Mouse (Mus musculus) lung, embryonic 16.5 days (tissue): ENCODE measurements around the gene Chpf2. TPM values are rescaled to one million over a fixed set of nuclear protein-coding genes. Genes with fewer than 3 reads are reported as not detected.

Source experiments
- ATAC-seq: fragments of 200-750 bp; cut with Nextera tagmentation; 2 replicates; pipeline ENCODE4 v1.8.0; 2017; ENCODE audit warnings: low read depth, mild to moderate bottlenecking, moderate library complexity
- H3K27ac ChIP-seq: fragments of 300-500 bp; sonication (generic); 2 replicates; pipeline ENCODE4 v1.5.1; 2014; ENCODE audit warnings: mild to moderate bottlenecking, control low read depth, low read length
- H3K27me3 ChIP-seq: fragments of 300-500 bp; sonication (generic); 2 replicates; pipeline ENCODE4 v1.6.1; 2014; ENCODE audit warnings: low read depth, low read length, mixed read lengths; ENCODE audit not compliant: control insufficient read depth, insufficient read depth
- H3K36me3 ChIP-seq: fragments of 300-500 bp; sonication (generic); 2 replicates; pipeline ENCODE4 v1.6.1; 2014; ENCODE audit warnings: low read length; ENCODE audit not compliant: control insufficient read depth, insufficient read depth
- H3K4me1 ChIP-seq: fragments of 300-500 bp; sonication (generic); replicated peaks from 2 replicates; pipeline ENCODE4 v1.6.1; 2014; ENCODE audit warnings: low read length, mixed read lengths; ENCODE audit not compliant: control insufficient read depth, insufficient read depth
- H3K4me2 ChIP-seq: fragments of 300-500 bp; sonication (generic); 2 replicates; pipeline ENCODE4 v1.6.1; 2014; ENCODE audit warnings: low read depth, low read length, control low read depth
- H3K4me3 ChIP-seq: fragments of 300-500 bp; sonication (generic); 2 replicates; pipeline ENCODE4 v1.5.1; 2014; ENCODE audit warnings: mild to moderate bottlenecking, low read length, control low read depth
- H3K9ac ChIP-seq: fragments of 300-500 bp; sonication (generic); 2 replicates; pipeline ENCODE4 v1.6.1; 2014; ENCODE audit warnings: low read length, control low read depth
- H3K9me3 ChIP-seq: fragments of 300-500 bp; sonication (generic); 2 replicates; pipeline ENCODE4 v1.6.1; 2016; ENCODE audit warnings: low read length; ENCODE audit not compliant: control insufficient read depth
- WGBS: fragments of 180-500 bp; shearing (Covaris S2); extraction: QIAGEN DNeasy Blood & Tissue Kit; methylation state at CpG from one replicate; pipeline ENCODE4 v1.1.7; 2014; 5-methylcytosine and 5-hydroxymethylcytosine counted together
- polyA plus RNA-seq: library from polyadenylated mRNA; unstranded; fragments of >200 nt; fragmentation: Nextera tagmentation; extraction: Ambion mirVana; gene quantifications from 2 replicates; pipeline ENCODE4 v1.2.1, GENCODE M21; 2015

Gene Chpf2
- polyA plus RNA-seq, 1 experiment from 2014 or later: 19.4 TPM

- H3K4me2 ChIP-seq: peak overlapping the region; percentile 85
- ATAC-seq: peak; percentile 11; the same call in 1 of the 2 replicates
- 1% methylated on average over 33 of the region's 33 CpGs for WGBS
- peak overlapping the region; percentile 100 for H3K27ac ChIP-seq
- no peaks in the 10 kb centered on the region for H3K27me3 ChIP-seq
- H3K9ac ChIP-seq: peak overlapping the region; percentile 90
- H3K4me3 ChIP-seq: peak overlapping the region; percentile 70
- no peaks in the 10 kb centered on the region for H3K9me3 ChIP-seq
- peaks cover 56% of the 10 kb centered on the region for H3K4me1 ChIP-seq
- H3K36me3 ChIP-seq: no peaks in the 10 kb centered on the region
These were observed 14.7 kb downstream of the Chpf2 start for GRCm38 (mm10) chr5:24601071-24601835.

- WGBS: under 1% methylated on average over 64 of the region's 73 CpGs
- peak overlapping the region; percentile 70 for H3K4me3 ChIP-seq
- peak overlapping the region; percentile 100 for H3K27ac ChIP-seq
- H3K4me1 ChIP-seq: peaks cover 53% of the 10 kb centered on the region
- peak overlapping the region; percentile 85 for H3K4me2 ChIP-seq
- no peaks in the 10 kb centered on the region for H3K27me3 ChIP-seq
- peak; percentile 66 for ATAC-seq
- H3K9ac ChIP-seq: peak overlapping the region; percentile 90
- H3K36me3 ChIP-seq: no peaks in the 10 kb centered on the region
- no peaks in the 10 kb centered on the region for H3K9me3 ChIP-seq
These were observed 15.6 kb downstream of the Chpf2 start for GRCm38 (mm10) chr5:24601911-24602750.

GRCm38 (mm10) chr5:24602751-24603343, 16.3 kb downstream of the Chpf2 start:
- H3K27ac ChIP-seq: peak overlapping the region; percentile 100
- under 1% methylated on average over 16 of the region's 16 CpGs for WGBS
- no peaks in the 10 kb centered on the region for H3K27me3 ChIP-seq
- peaks cover 50% of the 10 kb centered on the region for H3K4me1 ChIP-seq
- H3K4me3 ChIP-seq: peak overlapping the region; percentile 70
- H3K9me3 ChIP-seq: no peaks in the 10 kb centered on the region
- H3K9ac ChIP-seq: peak overlapping the region; percentile 90
- H3K36me3 ChIP-seq: no peaks in the 10 kb centered on the region
- ATAC-seq: peak; percentile 73
- H3K4me2 ChIP-seq: peak overlapping the region; percentile 85

GRCm38 (mm10) chr5:24603431-24604010, 17.0 kb downstream of the Chpf2 start:
- Histone ChIP-seq H3K27ac (peak overlapping the region; percentile 100), H3K4me1 (peaks cover 45% of the 10 kb centered on the region), H3K27me3 (no peaks in the 10 kb centered on the region), H3K4me2 (peak overlapping the region; percentile 85), H3K4me3 (peak overlapping the region; percentile 70), H3K36me3 (no peaks in the 10 kb centered on the region), H3K9ac (peak overlapping the region; percentile 85), H3K9me3 (no peaks in the 10 kb centered on the region)
- ATAC-seq: no peak
- 61% methylated on average over 8 of the region's 8 CpGs for WGBS

- Histone ChIP-seq H3K4me3 (peak overlapping the region; percentile 71), H3K36me3 (no peaks in the 10 kb centered on the region), H3K9ac (peak overlapping the region; percentile 85), H3K4me1 (peaks cover 38% of the 10 kb centered on the region), H3K27ac (peak overlapping the region; percentile 93), H3K27me3 (no peaks in the 10 kb centered on the region), H3K4me2 (peak overlapping the region; percentile 52), H3K9me3 (no peaks in the 10 kb centered on the region)
- 18% methylated on average over 12 of the region's 12 CpGs for WGBS
- ATAC-seq: no peak
These were observed 17.6 kb downstream of the Chpf2 start for GRCm38 (mm10) chr5:24604080-24604655.

GRCm38 (mm10) chr5:24604656-24605100, 18.1 kb downstream of the Chpf2 start:
- Histone ChIP-seq H3K9me3 (no peaks in the 10 kb centered on the region), H3K36me3 (no peaks in the 10 kb centered on the region), H3K4me3 (peak overlapping the region; percentile 71), H3K27ac (peak overlapping the region; percentile 93), H3K27me3 (no peaks in the 10 kb centered on the region), H3K4me1 (peaks cover 41% of the 10 kb centered on the region), H3K9ac (peak overlapping the region; percentile 85), H3K4me2 (peak overlapping the region; percentile 52)
- peak; percentile 81 for ATAC-seq
- under 1% methylated on average over 46 of the region's 46 CpGs for WGBS

- ATAC-seq: no peak
- 11% methylated on average over 6 of the region's 6 CpGs for WGBS
- peak overlapping the region; percentile 52 for H3K4me2 ChIP-seq
These were observed 18.9 kb downstream of the Chpf2 start for GRCm38 (mm10) chr5:24605321-24605979.

GRCm38 (mm10) chr5:24605980-24606665, 19.6 kb downstream of the Chpf2 start:
- no peak overlapping the region for H3K4me3 ChIP-seq
- H3K9ac ChIP-seq: peak overlapping the region; percentile 85
- no peaks in the 10 kb centered on the region for H3K9me3 ChIP-seq
- no peak for ATAC-seq
- peak overlapping the region; percentile 52 for H3K4me2 ChIP-seq
- H3K4me1 ChIP-seq: peaks cover 33% of the 10 kb centered on the region
- no peaks in the 10 kb centered on the region for H3K27me3 ChIP-seq
- WGBS: 26% methylated on average over 14 of the region's 14 CpGs
- no peaks in the 10 kb centered on the region for H3K36me3 ChIP-seq
- H3K27ac ChIP-seq: no peak overlapping the region

More at GRCm38 (mm10) chr5:24605321-24605979, 18.9 kb downstream of the Chpf2 start:
- peak overlapping the region; percentile 71 for H3K4me3 ChIP-seq
- peaks cover 39% of the 10 kb centered on the region for H3K4me1 ChIP-seq
- peak overlapping the region; percentile 93 for H3K27ac ChIP-seq
- peak overlapping the region; percentile 85 for H3K9ac ChIP-seq
- H3K9me3 ChIP-seq: no peaks in the 10 kb centered on the region
- H3K27me3 ChIP-seq: no peaks in the 10 kb centered on the region
- no peaks in the 10 kb centered on the region for H3K36me3 ChIP-seq
